Mouse (Mus musculus) activated CD4-positive, CD25-positive, alpha-beta regulatory T cell, adult 4 months (primary cell): ENCODE measurements around the gene Mrps25. TPM values are rescaled to one million over a fixed set of nuclear protein-coding genes. Genes with fewer than 3 reads are reported as not detected.

Experiments
- ATAC-seq: one replicate; pipeline ENCODE4 v1.8.0; 2017
- polyA plus RNA-seq, 2 experiments: library from polyadenylated mRNA; unstranded; fragments of 100-300 nt; shearing (Covaris generic); gene quantifications; one replicate each; pipeline ENCODE4 v1.2.1; 2017

Mrps25 gene
- polyA plus RNA-seq, 2 experiments from 2014 or later: 55.9 to 56.5 TPM

GRCm38 (mm10) chr6:92126861-92127468 lies 56.9 kb downstream of the Mrps25 start:
- ATAC-seq: no peak

DNA sequence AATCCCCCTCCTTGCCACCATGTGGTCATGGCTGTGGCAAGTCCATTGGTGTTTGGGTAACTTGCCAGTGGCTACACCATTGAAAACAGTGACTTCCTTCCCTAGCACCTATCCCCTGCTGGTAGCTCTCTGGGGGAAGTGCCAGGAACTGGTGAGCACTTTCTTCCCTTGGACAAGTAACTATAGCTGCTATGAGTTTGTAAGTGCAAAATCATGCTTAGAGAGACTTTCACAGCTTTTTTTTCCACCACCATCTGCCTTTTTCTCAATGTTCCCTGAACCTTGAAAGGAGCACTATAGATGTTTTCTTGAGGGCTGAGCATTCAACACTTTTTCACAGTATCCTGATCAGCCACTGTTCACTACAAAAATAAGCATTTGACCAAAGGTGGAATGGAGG lies 59.3 kb downstream of the Mrps25 start:
- no peak for ATAC-seq

Other genes with a start within 250 kb of the Mrps25 start
- under 1 TPM in 1 of 2 experiments, not detected in 1; 0.42 TPM for gene Fgd5, start 205.2 kb downstream of the Mrps25 start, polyA plus RNA-seq
- gene Nr2c2, start 92.6 kb downstream of the Mrps25 start, polyA plus RNA-seq: 10 to 100 TPM; 66.0 to 72.5 TPM
- gene Rbsn, start 30.9 kb upstream of the Mrps25 start, polyA plus RNA-seq: 1 to 10 TPM; 9.2 to 10.0 TPM
- not detected for gene Trh, start 60.6 kb upstream of the Mrps25 start, polyA plus RNA-seq